Mouse (Mus musculus) kidney, postnatal 4 days (tissue): Measurements from ENCODE around the gene Cd72.
A peak's percentile ranks its signal among the peaks of the same experiment; 100 is the strongest.

Experiments used
- DNase-seq, 2 experiments: peaks; one replicate each; pipeline ENCODE4 v3.0.0; 2021; ENCODE audit warnings: mixed read lengths in 2 of 2

Gene Cd72

GRCm38 (mm10) chr4:43426487-43426886 is 27.9 kb downstream of the Cd72 start:
- no peak for DNase-seq

- DNase-seq: no peak
These were observed 28.6 kb downstream of the Cd72 start for GRCm38 (mm10) chr4:43425648-43426380.

DNA sequence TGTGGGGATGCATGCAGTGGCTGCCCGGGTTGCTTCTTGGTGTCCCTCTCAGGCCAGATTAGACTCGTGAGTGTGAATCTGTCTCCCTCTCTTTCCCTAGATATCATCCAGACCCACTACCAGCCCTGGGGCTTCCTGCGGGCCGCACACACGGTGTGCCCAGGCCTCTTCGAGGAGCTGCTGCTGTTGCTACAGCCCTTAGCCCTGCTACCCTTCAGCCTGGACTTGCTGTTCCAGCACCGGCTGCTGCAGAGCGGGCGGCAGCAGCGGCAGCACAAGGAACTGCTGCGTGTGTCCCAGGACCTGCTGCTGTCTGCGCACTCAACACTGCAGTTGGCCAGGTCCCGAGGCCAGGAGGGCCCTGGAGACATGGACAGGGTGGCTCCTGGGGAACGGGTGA is 29.2 kb downstream of the Cd72 start:
- DNase-seq: no peak

GRCm38 (mm10) chr4:43424072-43424471 is 30.4 kb downstream of the Cd72 start:
- DNase-seq: no peak

DNA sequence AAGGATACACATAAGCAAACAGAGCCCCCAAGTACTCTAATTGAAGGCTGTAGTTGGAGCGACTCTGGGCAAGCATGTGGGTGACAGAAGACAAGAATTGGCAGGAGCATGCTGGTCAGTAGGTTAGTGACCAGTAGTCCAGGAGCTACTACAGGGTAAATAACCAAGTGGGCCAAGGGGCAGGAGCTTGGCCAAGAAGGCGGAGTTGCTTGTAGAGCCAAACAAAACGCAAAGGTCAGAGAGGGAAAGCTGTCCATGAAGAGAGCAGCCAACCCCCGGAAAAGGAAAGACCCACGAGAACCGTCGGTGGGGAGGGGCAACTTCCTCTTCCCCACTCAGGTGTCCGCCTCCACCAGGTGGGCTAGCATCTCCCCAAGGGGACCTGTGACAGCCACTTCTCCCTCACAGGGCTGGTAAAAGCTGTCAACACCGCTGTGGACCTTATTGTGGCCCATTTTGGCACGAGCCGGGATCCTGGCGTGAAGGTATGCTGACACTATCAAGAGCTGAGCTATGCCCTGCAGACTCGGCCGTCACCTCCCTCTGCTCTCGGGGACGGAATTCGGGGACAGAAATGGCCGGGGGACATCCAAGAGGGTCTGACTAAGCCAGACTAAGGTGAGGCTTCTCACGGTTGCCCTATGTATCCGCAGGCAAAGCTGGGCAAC is 31.0 kb downstream of the Cd72 start:
- no peak for DNase-seq

GRCm38 (mm10) chr4:43421632-43422240 is 32.7 kb downstream of the Cd72 start:
- DNase-seq: no peak

DNA sequence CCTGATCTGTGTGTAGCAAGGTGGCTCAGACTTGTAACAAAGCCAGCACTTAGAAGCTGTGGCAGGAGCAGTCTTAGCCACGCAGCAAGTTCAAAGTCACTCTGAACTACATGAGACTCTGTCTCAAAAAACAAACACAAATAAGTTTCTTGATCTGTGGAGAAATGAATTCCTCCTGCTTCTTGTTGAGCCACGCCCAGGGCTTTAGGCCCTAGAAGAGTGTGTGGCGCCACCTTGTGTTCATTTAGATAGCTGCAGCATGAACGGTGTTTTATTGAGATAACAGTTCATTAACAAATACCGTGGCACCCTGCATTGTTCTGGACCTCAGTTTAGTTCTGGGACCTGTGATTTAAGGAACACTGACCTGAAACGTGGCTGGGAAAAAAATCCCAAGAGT is 34.1 kb downstream of the Cd72 start:
- DNase-seq: peak; percentile 85 to 87

GRCm38 (mm10) chr4:43419801-43420281 is 34.6 kb downstream of the Cd72 start:
- peak in 1 of 2 experiments; percentile 7 for DNase-seq

- peak; percentile 53 to 70 for DNase-seq
These were observed 35.3 kb downstream of the Cd72 start for GRCm38 (mm10) chr4:43418973-43419656.

GRCm38 (mm10) chr4:43418450-43418849 is 36.0 kb downstream of the Cd72 start:
- no peak for DNase-seq

DNA sequence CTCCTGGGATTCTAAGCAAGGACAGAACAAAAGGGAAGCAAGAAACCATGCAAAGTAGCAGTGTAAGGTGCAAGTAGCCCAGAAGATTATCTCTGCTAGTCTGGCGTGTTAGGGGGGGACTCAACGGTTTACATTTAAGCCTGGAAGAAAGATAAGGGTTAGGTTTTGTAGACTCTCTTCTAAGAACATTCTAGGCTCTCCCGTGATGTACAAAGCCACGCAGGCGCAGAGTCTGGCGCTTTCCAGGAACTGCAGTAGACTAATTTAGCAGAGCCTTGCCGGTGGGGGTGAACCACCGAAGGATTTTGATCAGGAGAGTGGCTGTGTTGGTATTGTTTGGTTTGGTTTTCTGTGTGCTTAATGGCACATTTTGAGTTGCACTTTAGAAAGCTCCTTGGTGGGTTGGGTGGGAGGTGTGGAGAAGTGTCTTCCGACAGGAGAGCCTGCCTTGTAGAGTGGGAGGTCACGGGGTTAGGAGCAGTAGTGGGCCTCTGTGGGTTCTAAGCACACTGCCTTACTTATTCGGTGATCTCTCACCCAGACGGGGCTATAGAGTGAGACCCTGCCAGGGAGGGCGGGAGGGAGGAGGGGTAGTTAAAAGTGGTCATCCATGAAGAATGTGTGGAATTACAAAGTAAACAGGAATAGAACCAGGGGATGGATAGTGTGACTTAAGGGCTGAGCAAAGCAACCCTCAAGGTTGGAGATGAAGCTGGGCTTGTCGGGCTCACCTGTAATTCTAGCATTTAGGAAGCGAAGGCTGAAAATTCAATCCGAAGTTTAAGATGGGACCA is 37.0 kb downstream of the Cd72 start:
- DNase-seq: no peak

DNA sequence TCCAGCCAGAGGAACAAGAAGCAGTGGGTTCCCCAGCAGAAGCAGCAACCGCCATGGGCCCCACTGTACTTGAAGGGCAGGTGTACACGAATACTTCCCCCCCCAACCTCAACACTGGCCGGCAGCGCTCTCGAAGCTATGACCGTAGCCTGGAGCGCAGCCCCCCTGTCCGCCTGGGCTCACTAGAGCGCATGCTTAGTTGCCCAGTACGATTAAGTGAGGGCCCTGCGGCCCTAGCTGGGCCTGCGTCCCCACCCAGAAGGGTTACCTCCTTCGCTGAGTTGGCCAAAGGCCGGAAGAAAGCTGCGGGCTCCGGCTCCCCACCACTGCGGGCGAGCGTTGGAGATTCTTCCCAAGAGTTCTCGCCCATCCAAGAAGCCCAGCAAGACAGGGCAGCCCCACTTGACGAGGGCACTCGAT is 38.3 kb downstream of the Cd72 start:
- no peak for DNase-seq

- no peak for DNase-seq
These were observed 39.0 kb downstream of the Cd72 start for GRCm38 (mm10) chr4:43415221-43416070.

GRCm38 (mm10) chr4:43414761-43415160 is 39.7 kb downstream of the Cd72 start:
- DNase-seq: no peak

GRCm38 (mm10) chr4:43407071-43407920 is 47.1 kb downstream of the Cd72 start:
- peak in 1 of 2 experiments; percentile 10 for DNase-seq

- peak; percentile 86 to 91 for DNase-seq
These were observed 48.1 kb downstream of the Cd72 start for GRCm38 (mm10) chr4:43406162-43406971.

GRCm38 (mm10) chr4:43404697-43405096 is 49.7 kb downstream of the Cd72 start:
- DNase-seq: no peak

DNA sequence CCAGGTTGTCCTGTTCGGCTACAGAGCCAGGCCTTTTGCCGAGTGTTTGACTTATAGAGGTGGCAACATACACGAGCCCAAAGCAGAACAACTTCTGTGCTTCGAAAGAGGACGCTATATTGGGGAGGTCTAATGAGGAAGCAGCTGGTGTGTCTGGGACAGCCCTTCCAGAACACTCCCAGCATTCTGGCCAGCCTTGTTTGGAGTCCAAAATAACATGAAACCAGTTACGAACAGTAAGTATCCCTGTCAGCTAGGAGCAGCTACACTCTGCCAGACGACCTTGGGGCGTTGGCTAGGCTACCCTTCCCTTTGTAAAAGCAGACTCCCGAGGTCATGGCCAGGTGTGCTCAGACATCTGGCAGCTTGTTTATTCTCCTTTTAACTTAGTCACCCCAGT is 52.2 kb downstream of the Cd72 start:
- peak in 1 of 2 experiments; percentile 28 for DNase-seq

DNA sequence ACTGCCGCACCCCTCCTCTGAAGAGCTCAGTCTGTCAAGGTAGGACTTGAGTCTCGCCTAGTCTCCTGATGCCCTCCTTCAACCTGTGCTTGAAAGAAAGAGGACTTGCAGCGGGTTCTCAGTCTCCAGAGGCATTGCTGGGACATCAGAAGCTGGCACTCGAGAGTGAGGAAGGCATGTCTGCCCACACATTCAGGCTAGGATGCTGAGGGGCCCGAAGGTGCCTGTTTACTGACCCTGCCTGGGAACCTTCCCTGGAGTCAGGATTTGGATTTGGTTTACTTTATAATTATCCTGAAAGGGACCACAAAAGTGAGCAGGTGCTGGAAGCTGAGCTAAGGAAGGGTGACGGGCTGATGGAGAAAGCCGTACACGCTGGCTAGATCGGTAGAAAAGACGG is 52.9 kb downstream of the Cd72 start:
- DNase-seq: no peak
